Mouse (Mus musculus) right cerebral cortex, adult 2 months (tissue): ENCODE results near the gene Hoxb3.
A peak's percentile ranks its signal among the peaks of the same experiment; 100 is the strongest.

Experiments used
- DNase-seq, 2 experiments: peaks; one replicate each; pipeline ENCODE4 v3.0.0; 2021 to 2022; ENCODE audit warnings: low spot score in 2 of 2

Gene Hoxb3

DNA sequence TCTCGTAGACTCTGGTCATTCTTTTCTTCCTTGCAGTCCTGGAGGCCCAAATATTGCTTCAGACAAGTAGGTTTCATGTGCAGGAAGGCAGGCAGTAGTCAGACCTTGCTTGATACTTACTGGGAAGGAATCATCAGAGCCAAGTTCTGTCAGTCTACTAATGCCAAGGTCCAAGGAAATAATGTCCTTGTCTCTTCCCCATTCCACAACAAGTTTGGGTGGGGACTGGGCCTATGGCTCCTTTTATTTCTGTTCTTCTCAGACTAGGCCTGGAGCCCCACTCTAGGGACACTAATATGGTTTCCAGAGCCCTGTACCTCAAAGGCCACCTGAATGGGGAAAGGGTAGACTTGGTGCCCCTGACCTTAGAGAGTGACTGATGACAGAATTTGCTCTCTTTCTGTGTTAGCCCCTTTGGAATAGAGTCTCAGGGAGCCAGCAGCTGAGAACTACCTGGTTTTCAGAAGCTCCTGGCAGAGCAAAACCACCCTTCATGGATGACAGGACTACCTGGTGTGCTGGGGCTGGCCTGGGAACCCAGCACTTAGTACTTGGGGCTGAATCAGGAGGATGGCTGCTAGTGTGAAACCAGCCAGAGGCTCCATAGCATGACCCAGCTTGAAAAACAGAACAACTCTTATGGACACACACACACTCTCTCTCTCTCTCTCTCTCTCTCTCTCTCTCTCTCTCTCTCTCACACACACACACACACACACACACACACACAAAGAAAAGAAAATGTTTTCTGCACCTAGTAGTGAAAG, 34.5 kb upstream of the Hoxb3 start:
- DNase-seq = no peak

DNA sequence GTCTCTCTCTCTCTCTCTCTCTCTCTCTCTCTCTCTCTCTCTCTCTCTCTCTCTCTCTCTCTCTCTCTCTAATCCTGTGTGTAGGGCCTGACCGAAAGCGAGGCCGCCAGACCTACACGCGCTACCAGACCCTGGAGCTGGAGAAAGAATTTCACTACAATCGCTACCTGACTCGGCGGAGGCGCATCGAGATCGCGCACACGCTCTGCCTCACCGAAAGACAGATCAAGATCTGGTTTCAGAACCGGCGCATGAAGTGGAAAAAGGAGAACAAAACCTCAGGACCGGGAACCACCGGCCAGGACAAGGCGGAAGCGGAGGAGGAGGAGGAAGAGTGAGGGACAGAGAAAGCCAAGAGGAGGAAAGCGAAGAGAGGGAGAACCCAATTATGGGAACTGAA, 33.8 kb upstream of the Hoxb3 start:
- no peak for DNase-seq

DNA sequence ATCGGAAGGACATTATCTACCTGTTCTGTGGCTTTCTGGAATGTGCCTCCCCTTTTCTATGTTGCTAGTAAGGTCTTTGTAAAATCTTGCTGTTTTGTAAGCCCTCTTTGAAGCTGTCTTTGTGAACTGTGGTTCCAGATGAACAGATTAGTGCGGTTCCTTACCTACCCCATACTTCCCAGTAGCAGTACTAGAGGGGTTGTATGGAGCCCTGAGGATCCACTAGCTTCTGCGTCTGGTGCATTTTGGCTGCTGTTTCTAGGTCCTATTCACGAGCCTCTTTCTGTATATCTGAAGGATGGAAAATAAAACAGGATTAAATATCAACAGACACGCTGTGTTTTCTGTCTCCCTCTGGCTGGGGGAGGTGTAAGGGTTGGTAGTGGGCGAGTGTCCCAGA, 33.3 kb upstream of the Hoxb3 start:
- DNase-seq = no peak

DNA sequence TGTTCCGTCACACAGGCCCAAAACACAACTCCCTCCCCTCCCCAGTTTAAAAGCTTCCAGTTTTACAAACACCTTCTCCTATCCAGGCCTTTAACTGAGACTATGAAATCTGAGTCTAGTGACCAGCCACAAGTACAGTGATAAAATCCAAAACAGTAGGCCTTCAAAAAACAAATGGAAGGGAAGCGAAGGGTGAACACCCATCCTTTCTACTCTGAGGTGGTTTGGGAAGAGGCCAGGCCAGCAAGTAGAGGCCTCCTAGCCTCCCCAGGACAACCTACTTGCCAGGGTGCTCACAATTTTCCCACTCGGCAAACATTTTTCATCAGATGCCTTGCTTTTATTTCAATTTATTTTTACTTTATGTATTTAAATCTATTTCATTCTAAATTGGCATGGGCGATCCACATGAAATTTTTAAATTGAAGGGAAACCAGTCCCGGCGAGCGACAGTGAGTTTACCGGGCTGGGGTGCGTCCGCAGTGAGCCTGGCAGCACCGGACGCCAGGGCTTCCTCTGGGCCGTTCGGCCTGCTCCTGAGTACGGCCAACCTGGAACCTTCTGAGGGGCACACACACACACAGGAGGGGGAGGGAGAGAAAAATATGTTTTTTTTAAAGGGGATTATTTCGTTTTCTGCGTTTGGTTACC, 32.3 kb upstream of the Hoxb3 start:
- DNase-seq = no peak

DNA sequence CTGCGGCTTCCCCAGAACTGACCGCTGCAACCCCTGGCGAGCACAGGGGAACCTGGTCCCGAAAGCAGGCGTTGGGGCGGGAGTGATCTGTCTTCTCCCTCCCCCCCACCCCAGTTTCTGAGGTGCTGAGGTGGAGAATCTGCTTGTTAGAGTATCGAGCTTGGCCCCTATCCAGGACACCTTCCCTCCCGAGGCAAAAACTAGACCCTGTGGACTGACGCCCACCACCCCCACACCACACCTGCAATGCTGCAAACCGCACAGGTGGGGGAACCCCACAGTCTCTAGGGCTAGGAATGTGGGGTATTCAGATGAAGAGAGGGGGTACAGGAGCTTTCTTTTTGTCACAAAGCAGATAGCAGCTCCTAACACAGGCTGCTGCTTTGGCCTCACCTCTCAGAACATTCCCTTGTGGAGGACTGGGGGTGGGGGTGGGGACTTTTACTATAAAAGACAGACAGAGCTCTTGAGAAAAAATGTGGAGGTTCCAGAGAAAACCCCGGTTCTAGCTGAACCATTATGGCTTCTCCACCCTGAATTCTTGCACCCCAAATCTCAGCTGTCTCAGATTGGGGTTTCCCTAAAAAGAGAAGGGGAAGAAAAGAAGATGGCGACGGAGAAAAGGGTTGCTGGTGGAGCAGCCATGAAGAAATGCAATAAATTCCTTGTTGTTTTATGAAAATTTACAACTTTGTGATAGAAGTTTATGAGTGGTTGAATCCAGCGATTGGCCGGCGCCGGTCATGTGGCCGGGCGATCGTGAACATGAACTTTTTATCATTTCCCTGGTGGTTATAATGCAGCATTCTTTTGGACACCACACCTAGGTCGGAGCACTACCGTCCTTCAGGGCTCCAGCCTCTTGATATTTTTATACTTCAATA, 31.2 kb upstream of the Hoxb3 start, which contains the start of gene Hoxb6:
TSS of gene Hoxb6 (plus strand) at position 796 of the 884 bp plus-strand sequence.
- no peak for DNase-seq

DNA sequence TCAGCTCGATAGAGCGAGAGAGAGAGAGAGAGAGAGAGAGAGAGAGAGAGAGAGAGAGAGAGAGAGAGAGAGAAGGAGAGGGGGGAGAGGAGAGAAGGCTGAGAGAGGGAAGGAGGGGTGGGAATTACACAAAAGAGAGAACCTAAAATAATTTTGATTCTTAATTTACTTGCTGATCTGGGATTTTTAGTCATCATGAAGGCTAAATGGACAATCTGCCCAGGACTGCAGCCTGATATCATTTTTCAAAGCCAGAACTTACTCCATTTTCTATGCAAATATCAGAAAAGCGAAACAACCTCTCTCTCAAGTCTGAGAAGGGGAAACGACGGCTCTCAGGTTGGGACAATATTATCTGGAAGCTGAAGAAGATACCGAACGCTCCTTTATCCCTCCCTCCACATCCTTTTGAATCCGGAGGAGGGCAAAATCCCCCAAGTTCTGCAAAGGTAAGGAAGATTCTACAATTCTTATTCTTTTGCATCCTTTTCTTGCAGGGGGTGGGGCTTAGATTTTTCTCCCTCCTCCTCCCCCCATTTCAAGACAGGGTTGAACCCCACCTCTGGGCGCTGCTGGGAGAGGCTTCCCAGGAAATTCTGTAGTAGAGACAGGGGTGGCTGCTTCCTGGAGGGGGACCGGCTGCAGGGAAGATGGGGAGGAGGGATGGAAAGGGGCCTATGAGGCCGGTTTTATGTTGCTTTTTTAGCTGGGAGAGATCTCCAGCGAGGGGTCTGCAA, 30.4 kb upstream of the Hoxb3 start:
- DNase-seq = no peak

DNA sequence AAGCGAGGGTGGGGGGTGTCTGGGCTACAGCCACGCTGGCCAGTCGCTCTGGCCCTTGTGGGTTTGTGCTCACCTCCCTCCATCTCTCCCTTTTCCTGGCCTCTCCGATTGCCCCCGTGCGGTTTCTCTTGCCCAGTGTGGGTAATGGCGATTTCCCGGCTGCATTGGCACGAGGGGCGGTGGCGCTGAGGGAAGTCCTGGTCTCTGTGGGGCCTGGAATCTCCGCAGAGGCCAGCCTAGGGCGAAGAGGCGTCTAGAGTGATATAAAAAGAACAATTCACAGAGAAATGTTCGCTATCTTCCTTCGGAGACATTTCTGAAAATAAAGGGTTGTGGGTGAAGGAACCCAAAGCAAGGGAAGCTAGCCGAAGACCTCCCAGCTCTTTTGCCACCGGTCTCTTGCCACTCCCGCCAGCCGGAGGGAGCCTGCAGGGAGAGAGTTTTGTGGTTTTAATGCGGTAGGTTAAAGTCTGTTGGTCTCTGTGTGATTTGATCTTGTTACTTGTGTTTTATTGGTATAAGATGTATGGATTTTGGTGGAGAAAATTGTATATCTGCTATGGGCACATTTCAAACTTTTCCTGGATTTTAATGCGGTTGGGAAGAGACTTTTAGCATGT, 29.7 kb upstream of the Hoxb3 start:
- DNase-seq = no peak

DNA sequence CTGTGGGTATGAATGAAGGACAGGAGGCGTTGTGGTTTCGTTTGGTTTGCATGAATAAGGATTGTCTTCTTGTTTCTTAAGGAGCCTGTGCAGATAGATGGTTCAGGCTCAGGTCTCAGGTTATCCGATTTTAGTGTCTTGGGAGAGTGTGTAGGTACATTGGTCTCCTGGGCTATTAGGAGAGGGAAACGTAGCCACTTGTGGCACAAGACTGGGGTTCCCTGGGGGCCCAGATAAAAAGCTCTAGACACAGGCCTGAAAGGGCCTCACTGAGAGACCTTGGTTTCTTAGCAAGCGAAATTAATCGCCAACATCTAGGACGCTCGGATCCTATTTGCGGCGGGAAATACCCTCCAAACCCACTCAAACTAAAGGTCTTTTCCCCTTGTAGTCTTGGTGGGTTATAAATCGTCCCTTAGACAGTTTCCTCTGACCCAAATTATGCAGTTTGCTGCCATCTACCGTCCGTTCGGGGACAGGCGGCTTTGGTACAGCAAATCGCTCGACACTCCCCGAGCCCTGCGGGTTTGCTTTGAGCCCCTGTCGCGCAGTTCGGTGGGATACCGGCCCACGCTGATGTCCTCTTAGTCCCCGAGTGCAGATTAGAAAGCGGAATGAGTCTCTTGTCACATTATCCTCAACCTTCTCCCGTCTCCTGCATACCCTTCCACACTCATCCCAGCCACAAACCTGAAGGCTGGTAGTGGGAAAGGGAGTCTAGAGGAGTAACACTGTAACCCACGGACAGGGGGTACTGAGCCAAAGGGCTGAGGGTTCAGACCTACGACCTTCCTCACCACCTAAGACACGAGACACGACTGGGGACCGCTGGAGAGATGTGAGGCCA, 28.7 kb upstream of the Hoxb3 start:
- peak; percentile 44 to 65 for DNase-seq

DNA sequence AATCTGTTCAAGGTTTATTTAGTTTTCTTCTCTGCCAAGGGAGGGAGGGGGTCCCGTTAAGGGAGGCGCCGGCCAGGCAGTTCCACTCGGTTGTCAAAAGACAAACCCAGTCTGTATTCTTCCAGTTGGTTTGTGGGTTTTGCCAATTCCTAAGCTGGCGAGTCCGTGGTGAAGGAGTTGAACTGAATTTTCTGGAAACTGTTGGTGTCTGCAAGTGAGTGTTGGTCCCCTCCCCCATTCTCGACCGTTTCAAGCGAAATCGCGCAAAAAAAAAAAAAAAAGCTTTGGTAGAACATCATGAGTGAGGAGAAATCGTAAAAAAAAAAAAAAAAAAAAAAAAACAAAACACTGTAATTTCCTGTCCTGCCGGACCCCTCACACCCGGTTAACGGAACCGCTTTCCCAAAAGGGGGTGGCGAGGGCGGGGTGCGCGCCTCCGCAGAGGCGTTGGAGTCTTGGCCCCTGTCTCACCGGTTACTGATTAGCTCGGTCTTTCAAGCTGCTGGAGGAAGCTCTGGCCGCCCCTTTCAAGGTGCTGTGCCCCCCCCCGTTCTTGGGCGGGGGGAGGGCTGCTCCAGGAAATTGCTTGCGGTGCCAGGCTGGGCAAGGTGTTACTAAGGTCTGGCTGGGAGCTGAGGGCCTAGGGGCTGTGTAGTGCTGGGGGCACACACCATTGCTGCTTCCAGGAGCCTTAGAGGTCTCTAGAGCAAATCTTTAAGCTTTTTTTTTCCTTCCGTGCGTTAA, 27.9 kb upstream of the Hoxb3 start:
- DNase-seq = no peak

DNA sequence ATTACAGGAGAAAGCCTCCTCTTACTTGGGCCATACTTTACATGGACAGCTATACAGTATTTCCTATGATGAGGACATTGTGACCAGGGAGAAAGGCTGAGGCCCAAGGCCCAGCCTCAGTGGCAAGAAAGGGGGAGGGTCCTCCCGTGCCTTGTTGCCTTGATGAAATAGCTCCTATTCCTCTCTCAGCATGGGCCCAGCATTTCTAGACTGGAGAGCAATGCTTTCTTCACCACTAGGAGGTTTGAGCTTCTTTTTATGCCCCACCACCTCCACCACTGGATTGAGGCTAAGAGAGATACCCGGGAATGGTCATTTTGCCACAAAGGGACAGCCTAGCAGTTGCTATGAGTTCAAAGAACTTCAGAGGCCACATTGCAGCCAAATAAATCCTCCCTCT, 26.1 kb upstream of the Hoxb3 start:
- no peak for DNase-seq

DNA sequence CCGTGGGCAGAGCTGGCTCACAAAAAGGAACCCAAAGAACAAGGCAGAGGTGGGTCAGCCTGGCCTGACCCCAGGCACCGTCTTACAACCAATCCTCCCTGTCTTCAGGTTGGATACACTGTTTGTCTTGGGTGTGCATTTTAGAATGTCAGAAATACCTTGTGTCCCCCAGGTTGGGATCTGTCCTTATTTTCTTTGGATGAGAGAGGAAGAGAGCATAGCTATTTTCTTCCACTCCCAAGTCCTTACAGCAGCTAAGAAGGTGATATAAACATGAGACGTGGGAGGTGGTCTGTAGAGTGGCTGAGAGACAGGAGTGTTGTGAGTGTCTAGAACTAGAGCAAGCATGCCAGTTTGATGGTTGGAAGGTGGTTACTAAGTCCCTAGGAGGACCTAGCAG, 25.7 kb upstream of the Hoxb3 start:
- no peak for DNase-seq

DNA sequence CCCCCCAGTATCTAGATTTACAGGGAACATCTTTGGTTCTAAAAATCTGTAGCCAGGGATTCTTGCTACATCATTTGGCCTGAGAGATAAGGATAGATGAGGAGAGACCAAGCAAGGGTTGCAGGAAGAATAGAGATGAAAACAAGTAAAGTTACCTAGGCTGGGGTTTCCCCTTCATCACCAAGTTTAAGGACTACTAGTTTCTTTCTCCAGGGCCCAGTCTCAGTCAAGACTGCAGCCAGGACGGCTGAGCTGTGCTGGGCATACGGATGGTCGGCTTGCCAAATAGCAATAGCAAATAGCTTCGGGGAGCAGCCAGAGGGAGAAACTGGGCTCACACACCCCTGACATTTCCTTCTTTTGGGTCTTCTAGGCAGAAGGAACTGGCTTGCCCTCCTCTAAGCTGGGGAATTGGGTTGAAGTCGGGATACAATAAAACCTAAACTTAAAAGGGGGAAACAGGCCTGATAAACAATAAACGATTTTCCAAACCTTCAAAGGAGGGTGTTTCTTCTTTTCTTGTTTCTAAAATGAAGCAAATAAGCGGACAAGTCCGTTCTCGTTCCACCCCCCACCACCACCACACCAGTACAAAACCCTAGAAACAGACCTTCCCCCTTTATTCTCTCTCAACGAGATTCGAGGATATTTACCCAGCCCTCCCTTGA, 25.0 kb upstream of the Hoxb3 start:
- DNase-seq = no peak

DNA sequence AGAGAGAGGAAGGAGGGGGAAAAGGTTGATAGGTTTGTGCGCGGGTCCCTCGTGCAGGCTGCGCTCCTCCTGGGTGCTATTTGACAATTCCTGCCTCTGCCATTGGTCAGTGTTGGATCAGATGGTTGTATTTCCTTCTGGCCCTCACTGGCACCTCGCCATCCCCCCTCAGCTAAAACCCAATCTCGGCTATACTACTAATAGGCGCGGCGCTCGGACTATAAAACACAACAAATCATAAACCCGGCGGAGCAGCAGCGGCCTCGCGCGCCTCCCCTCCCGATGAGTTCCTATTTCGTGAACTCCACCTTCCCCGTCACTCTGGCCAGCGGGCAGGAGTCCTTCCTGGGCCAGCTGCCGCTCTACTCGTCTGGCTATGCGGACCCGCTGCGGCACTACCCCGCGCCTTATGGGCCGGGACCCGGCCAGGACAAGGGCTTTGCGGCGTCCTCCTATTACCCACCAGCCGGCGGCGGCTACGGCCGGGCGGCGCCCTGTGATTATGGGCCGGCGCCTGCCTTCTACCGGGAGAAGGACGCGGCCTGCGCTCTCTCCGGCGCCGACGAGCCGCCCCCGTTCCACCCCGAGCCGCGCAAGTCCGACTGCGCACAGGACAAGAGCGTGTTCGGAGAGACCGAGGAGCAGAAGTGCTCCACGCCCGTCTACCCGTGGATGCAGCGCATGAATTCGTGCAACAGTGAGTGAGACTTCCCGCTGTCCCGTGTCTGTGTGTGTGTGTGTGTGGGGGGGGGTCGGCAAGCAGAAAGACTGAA, 24.0 kb upstream of the Hoxb3 start:
- DNase-seq = no peak

DNA sequence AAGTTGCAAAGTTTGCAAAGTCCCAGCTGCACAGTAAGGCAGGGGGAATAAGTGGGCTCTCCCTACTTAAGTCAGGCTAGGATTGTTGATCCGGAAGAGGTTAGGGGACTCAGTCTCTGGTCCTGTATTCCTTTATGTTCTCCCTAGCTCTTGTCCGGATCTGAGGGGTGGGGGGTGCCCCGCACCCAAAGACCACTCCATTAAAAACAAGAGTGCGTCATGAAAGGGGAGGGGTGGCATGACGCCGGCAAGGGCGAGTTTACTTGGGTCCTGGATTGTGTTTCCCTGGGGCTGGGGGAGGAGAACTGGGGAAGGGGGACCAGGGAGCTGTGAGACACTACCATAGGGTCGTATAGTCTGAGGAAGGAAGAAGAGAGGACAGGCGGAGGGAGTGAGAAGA, 23.3 kb upstream of the Hoxb3 start:
- no peak for DNase-seq

DNA sequence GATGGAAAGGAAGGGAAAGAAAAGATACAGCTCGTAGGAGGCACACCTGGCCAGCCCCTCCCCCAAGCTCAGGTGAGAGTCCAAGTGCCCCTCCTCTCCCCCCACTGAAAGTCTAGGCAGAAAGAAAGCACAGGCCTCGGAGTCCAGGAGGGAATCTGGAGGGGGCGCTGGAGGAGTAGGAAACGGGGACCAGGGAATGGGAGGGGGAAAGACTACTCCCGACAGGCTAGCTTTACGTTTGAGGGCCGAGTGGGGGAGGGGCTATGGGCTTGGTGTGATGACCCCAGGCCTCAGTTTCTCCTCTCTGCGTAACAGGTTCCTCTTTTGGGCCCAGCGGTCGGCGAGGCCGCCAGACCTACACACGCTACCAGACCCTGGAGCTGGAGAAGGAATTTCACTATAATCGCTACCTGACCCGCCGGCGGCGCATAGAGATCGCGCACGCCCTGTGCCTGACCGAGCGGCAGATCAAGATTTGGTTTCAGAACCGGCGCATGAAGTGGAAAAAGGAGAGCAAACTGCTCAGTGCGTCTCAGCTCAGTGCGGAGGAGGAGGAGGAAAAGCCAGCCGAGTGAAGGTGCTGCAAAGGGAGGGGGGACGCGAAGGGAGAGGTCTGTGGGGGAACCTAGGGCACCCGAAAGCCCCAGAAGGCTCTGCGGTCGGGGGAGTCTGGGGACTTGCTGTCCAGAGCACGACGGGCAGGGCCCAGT, 22.6 kb upstream of the Hoxb3 start:
- DNase-seq = no peak

DNA sequence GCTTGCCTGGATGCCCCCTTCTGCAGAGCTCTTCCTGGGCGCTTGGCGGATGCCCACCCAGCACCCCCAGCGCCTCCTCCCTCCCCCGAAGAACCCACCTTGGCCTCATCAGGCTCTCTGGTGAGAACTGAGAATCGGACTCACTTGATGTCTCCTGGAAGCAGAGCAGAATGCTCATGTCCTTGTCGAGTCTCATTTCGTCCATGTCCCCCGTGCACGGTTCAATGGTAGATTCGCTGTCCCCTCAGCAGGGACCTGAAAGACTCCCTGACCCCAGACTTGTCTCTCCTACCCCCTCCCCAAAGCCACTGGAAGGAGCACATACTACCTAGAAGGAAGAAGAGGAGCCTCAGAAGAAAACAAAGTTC, 22.1 kb upstream of the Hoxb3 start:
- DNase-seq = no peak

DNA sequence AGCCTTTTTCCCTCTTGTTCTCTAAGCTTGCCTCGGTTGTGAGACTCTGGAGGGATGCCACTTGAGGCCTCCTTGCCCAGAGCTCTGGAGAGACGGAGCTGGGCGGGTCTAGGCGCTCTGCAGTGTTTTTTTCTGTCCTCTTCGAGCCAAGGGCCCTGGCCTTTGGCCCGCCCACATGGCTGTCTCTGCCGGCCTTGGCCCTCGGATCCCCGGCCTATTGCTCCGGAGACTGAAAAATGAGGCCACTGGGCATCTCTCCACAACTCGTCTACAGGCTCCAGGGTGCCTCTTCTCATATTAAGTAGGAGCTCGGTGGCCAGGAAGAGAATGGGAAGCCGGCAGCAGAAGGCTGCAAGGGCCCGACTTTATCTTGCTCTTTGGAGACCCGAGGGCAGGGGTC, 21.3 kb upstream of the Hoxb3 start:
- peak in 1 of 2 experiments; percentile 30 for DNase-seq
